Mouse (Mus musculus) stomach, postnatal 0 days (tissue): ENCODE data around the gene Usp44.

ENCODE experiments used
- CTCF ChIP-seq: IDR thresholded peaks from 2 replicates; pipeline ENCODE4 v1.5.1; 2016; ENCODE audit warnings: antibody characterized with exemption, low read depth, mild to moderate bottlenecking, moderate library complexity
- EP300 ChIP-seq: optimal IDR thresholded peaks from 2 replicates; pipeline ENCODE3; 2016; ENCODE audit warnings: antibody characterized with exemption

GRCm38 (mm10) chr10:93829898-93830831 is 1.2 kb upstream of the Usp44 start:
- TF ChIP-seq CTCF (no peak), EP300 (no peak)
